Mouse (Mus musculus) midbrain, postnatal 0 days (tissue): ENCODE data around the gene Ndufs8. TPM values are rescaled to one million over a fixed set of nuclear protein-coding genes. Genes with fewer than 3 reads are reported as not detected.

Experiments used
- ATAC-seq: fragments of 200-750 bp; cut with Nextera tagmentation; 2 replicates; pipeline ENCODE4 v1.8.0; 2017; ENCODE audit warnings: moderate number of reproducible peaks, mild to moderate bottlenecking, moderate TSS enrichment, moderate library complexity; ENCODE audit not compliant: low FRiP score
- DNase-seq: peaks from one replicate; pipeline ENCODE4 v3.0.0-alpha.2; 2015; ENCODE audit warnings: low spot score
- H3K27ac ChIP-seq: fragments of 300-500 bp; sonication (generic); 2 replicates; pipeline ENCODE4 v1.5.1; 2014; ENCODE audit warnings: low read depth, mild to moderate bottlenecking, low read length, mixed read lengths
- H3K27me3 ChIP-seq: fragments of 300-500 bp; sonication (generic); 2 replicates; pipeline ENCODE4 v1.6.1; 2014; ENCODE audit warnings: low read length, control low read depth, mixed read lengths; ENCODE audit not compliant: insufficient read depth
- H3K36me3 ChIP-seq: fragments of 300-500 bp; sonication (generic); 2 replicates; pipeline ENCODE4 v1.6.1; 2014; ENCODE audit warnings: low read length, control low read depth, mixed read lengths; ENCODE audit not compliant: insufficient read depth
- H3K4me1 ChIP-seq: fragments of 300-500 bp; sonication (generic); 2 replicates; pipeline ENCODE4 v1.6.1; 2014; ENCODE audit warnings: mild to moderate bottlenecking, control low read depth, antibody characterized with exemption, low read length, mixed read lengths; ENCODE audit not compliant: insufficient read depth
- H3K4me2 ChIP-seq: fragments of 300-500 bp; sonication (generic); 2 replicates; pipeline ENCODE4 v1.6.1; 2014; ENCODE audit warnings: low read depth, mild to moderate bottlenecking, low read length, mixed read lengths; ENCODE audit not compliant: poor library complexity, severe bottlenecking
- H3K4me3 ChIP-seq: fragments of 300-500 bp; sonication (generic); 2 replicates; pipeline ENCODE4 v1.5.1; 2014; ENCODE audit warnings: low read depth, mild to moderate bottlenecking, low read length, moderate library complexity
- H3K9ac ChIP-seq: fragments of 300-500 bp; sonication (generic); replicated peaks from 2 replicates; pipeline ENCODE4 v1.6.1; 2014; ENCODE audit warnings: mild to moderate bottlenecking, low read length, moderate library complexity, mixed read lengths; ENCODE audit not compliant: poor library complexity, severe bottlenecking
- H3K9me3 ChIP-seq: fragments of 300-500 bp; sonication (generic); 2 replicates; pipeline ENCODE4 v1.6.1; 2016; ENCODE audit warnings: low read length, control low read depth
- CTCF ChIP-seq: IDR thresholded peaks from 2 replicates; pipeline ENCODE4 v1.5.1; 2016; ENCODE audit warnings: antibody characterized with exemption, mild to moderate bottlenecking
- WGBS: fragments of 180-500 bp; shearing (Covaris S2); extraction: QIAGEN DNeasy Blood & Tissue Kit; methylation state at CpG from one replicate; pipeline ENCODE4 v1.1.7; 2014; 5-methylcytosine and 5-hydroxymethylcytosine counted together
- polyA plus RNA-seq: library from polyadenylated mRNA; unstranded; fragments of >200 nt; fragmentation: Nextera tagmentation; extraction: Ambion mirVana; gene quantifications from 2 replicates; pipeline ENCODE4 v1.2.1, GENCODE M21; 2015
- total RNA-seq: library from RNA; depleted of rRNA; stranded (reverse); fragments of >200 nt; gene quantifications from 2 replicates; pipeline ENCODE4 v1.2.3, GENCODE M21; 2014; rRNA removed

Gene Ndufs8
- total and polyA plus RNA-seq, 2 experiments from 2014 or later: 197 to 292 TPM

DNA sequence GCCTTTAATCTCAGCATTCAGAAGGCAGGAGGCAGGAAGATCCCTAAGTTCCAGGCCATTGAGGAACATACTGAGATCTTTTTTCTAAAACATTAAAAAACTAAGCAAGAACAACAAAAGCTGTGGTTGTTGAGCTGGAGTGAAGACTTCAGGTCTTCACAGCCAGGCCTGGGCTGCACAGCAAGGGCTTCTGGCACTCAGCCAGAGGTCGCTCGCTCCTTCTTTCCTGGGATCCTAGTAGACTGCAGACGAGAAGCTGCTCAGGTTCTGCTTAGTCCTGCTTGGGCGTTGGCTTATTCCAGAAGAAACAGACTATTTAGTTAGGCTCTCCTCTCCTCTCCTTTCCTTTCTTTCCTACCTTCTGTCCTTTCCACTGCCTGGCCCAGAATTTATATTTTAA lies 40.2 kb downstream of the Ndufs8 start:
- peak; percentile 29 for DNase-seq
- ATAC-seq: no peak
- no peak overlapping the region for H3K27ac ChIP-seq
- H3K27me3 ChIP-seq: no peaks in the 10 kb centered on the region
- peaks cover 4% of the 10 kb centered on the region; the same call in 1 of the 2 replicates for H3K36me3 ChIP-seq
- H3K4me2 ChIP-seq: no peak overlapping the region
- H3K4me3 ChIP-seq: no peak overlapping the region
- 60% methylated on average over 4 of the region's 4 CpGs for WGBS
- H3K9me3 ChIP-seq: no peaks in the 10 kb centered on the region
- no peak overlapping the region for H3K9ac ChIP-seq
- TF ChIP-seq CTCF: no peak
- H3K4me1 ChIP-seq: no peaks in the 10 kb centered on the region

DNA sequence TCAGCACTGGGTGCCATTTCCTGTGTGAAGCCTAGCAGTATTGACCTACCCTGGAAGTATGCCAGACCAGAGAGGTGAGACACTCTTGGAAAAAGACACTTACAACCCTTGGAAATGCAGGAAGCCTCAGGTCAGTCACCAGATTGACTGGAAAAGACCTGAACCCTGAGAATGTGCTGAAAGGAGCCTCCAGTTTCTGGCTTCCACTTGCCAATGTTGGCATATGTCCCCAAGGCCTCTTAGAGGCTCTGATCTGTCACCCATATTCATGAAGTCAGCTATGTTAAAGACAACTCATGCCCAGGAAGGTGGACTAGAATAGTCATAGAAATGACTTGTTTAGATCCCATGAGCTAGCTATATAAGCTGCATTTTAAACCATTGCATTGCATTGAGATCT lies 41.1 kb downstream of the Ndufs8 start:
- H3K4me3 ChIP-seq: no peak overlapping the region
- no peak for TF ChIP-seq CTCF
- ATAC-seq: no peak

DNA sequence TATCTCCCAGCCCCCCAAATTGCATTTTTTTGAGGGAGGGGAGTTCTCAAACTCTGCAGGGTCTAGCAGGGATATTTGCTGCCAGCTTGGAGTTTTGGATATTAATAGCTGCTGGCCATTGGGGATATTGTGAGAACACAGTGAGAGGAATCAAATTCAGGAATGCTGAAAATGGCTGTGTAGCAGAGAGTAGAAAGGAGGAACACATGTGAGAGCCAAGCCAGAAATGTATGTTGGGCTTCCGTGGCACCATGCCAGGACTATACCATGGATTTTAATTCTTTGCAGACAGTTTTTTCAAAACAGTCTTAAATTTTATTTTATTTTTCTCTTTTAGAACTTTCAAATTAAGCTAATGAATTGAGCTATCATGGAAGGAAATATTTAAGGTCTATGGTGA lies 44.3 kb downstream of the Ndufs8 start:
- H3K4me2 ChIP-seq: no peak overlapping the region
- 93% methylated on average over 1 of the region's 1 CpGs for WGBS
- H3K4me1 ChIP-seq: no peaks in the 10 kb centered on the region
- H3K9ac ChIP-seq: no peak overlapping the region
- DNase-seq: no peak
- no peak for ATAC-seq
- H3K4me3 ChIP-seq: no peak overlapping the region
- no peak for TF ChIP-seq CTCF
- no peaks in the 10 kb centered on the region for H3K36me3 ChIP-seq
- H3K9me3 ChIP-seq: no peaks in the 10 kb centered on the region
- H3K27ac ChIP-seq: no peak overlapping the region
- H3K27me3 ChIP-seq: no peaks in the 10 kb centered on the region

More for the DNA sequence above, 41.1 kb downstream of the Ndufs8 start:
- no peak for DNase-seq
- Histone ChIP-seq H3K27me3 (no peaks in the 10 kb centered on the region), H3K36me3 (peaks cover 4% of the 10 kb centered on the region; the same call in 1 of the 2 replicates), H3K9me3 (no peaks in the 10 kb centered on the region), H3K9ac (no peak overlapping the region), H3K27ac (no peak overlapping the region), H3K4me2 (no peak overlapping the region), H3K4me1 (no peaks in the 10 kb centered on the region)

DNA sequence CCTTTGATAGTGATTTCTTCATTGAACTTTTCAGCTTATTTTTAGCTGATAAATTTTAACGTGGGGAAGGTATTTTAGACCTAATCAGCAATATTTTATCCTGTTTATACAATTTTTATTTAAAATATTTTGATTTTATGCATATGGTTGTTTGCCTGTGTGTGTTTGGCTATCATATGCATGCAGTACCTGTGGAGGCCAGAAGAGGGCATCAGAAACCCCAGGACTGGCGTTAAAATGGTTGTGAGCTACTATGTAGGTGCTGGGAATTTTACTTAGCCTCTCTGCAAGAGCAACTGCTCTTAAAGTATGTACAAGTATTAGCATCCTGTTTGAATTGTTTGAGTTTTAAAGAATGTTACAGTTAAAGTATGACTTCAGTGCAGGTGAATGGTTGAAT lies 47.6 kb downstream of the Ndufs8 start:
- TF ChIP-seq CTCF: peak; percentile 51
- no peaks in the 10 kb centered on the region for H3K9me3 ChIP-seq
- no peak overlapping the region for H3K9ac ChIP-seq
- DNase-seq (no peak), ATAC-seq (no peak)
- 88% methylated on average over 2 of the region's 2 CpGs for WGBS
- H3K27me3 ChIP-seq: no peaks in the 10 kb centered on the region
- H3K27ac ChIP-seq: no peak overlapping the region
- H3K4me2 ChIP-seq: no peak overlapping the region
- no peaks in the 10 kb centered on the region for H3K36me3 ChIP-seq
- no peak overlapping the region for H3K4me3 ChIP-seq
- peaks cover 3% of the 10 kb centered on the region; the same call in 1 of the 2 replicates for H3K4me1 ChIP-seq

DNA sequence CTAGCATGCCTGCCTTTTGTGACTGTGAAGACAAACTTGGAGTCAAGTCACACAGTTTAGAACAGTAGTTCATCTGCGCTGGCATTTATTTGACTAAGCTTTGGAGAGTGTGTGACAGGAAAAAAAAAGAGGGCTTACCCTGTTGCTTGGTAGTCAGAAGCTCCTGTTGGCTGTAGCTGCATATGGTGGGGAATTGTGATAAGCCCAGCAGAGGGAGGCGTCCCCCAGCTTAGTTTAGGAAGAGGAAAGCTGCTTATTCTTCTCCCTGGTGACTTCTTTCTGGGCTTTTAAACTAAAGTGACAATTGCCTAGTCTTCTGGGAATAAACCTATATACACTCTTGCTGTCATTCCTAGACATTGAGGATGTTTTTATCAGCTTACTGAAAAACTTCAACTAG lies 49.9 kb downstream of the Ndufs8 start:
- no peak overlapping the region for H3K9ac ChIP-seq
- peak; percentile 6 for DNase-seq
- no peak overlapping the region for H3K27ac ChIP-seq
- no peak for ATAC-seq
- no peak overlapping the region for H3K4me3 ChIP-seq
- no peaks in the 10 kb centered on the region for H3K36me3 ChIP-seq
- H3K27me3 ChIP-seq: no peaks in the 10 kb centered on the region
- H3K4me2 ChIP-seq: no peak overlapping the region
- 57% methylated on average over 2 of the region's 2 CpGs for WGBS
- peaks cover 3% of the 10 kb centered on the region; the same call in 1 of the 2 replicates for H3K4me1 ChIP-seq
- no peaks in the 10 kb centered on the region for H3K9me3 ChIP-seq
- TF ChIP-seq CTCF: no peak

Other genes starting within 250 kb of the Ndufs8 start
- 9.9 and 15.0 TPM in 2 replicates for gene Lrp5, start 226.2 kb downstream of the Ndufs8 start, total RNA-seq
- gene Lrp5, start 226.2 kb downstream of the Ndufs8 start, polyA plus RNA-seq: 0.58 and 0.74 TPM in 2 replicates
- gene 1810055G02Rik, start 204.5 kb downstream of the Ndufs8 start, total RNA-seq: 31.8 and 33.3 TPM in 2 replicates
- 29.4 and 36.1 TPM in 2 replicates for gene 1810055G02Rik, start 204.5 kb downstream of the Ndufs8 start, polyA plus RNA-seq
- gene Kmt5b, start 145.4 kb downstream of the Ndufs8 start, total RNA-seq: 64.0 and 98.6 TPM in 2 replicates
- 35.6 and 41.4 TPM in 2 replicates for gene Kmt5b, start 145.4 kb downstream of the Ndufs8 start, polyA plus RNA-seq
- gene Chka, start 61.0 kb downstream of the Ndufs8 start, total RNA-seq: 62.7 and 69.1 TPM in 2 replicates
- gene Chka, start 61.0 kb downstream of the Ndufs8 start, polyA plus RNA-seq: 49.6 and 56.3 TPM in 2 replicates
- gene Tcirg1, start 5.6 kb downstream of the Ndufs8 start, total RNA-seq: 26.0 and 37.5 TPM in 2 replicates
- gene Tcirg1, start 5.6 kb downstream of the Ndufs8 start, polyA plus RNA-seq: 13.2 and 14.1 TPM in 2 replicates
- gene Aldh3b1, start 17.0 kb upstream of the Ndufs8 start, total RNA-seq: 1.3 and 3.7 TPM in 2 replicates
- 2.1 and 2.8 TPM in 2 replicates for gene Aldh3b1, start 17.0 kb upstream of the Ndufs8 start, polyA plus RNA-seq
- gene Unc93b1, start 22.4 kb upstream of the Ndufs8 start, total RNA-seq: 13.0 and 23.2 TPM in 2 replicates
- gene Unc93b1, start 22.4 kb upstream of the Ndufs8 start, polyA plus RNA-seq: 11.2 and 12.4 TPM in 2 replicates
- not detected in 2 replicates for gene Aldh3b3, start 45.9 kb upstream of the Ndufs8 start, total RNA-seq
- not detected in 2 replicates for gene Aldh3b3, start 45.9 kb upstream of the Ndufs8 start, polyA plus RNA-seq
- 2.4 and 2.8 TPM in 2 replicates for gene Aldh3b2, start 59.6 kb upstream of the Ndufs8 start, total RNA-seq
- gene Aldh3b2, start 59.6 kb upstream of the Ndufs8 start, polyA plus RNA-seq: 2.6 TPM in 2 replicates
- gene Acy3, start 73.8 kb upstream of the Ndufs8 start, total RNA-seq: 2.5 and 3.0 TPM in 2 replicates
- gene Acy3, start 73.8 kb upstream of the Ndufs8 start, polyA plus RNA-seq: 2.6 and 3.5 TPM in 2 replicates
- not detected in 2 replicates for gene Tbx10, start 80.0 kb upstream of the Ndufs8 start, total RNA-seq
- gene Tbx10, start 80.0 kb upstream of the Ndufs8 start, polyA plus RNA-seq: not detected in 2 replicates
- gene Nudt8, start 87.8 kb upstream of the Ndufs8 start, total RNA-seq: 18.5 and 22.1 TPM in 2 replicates
- gene Nudt8, start 87.8 kb upstream of the Ndufs8 start, polyA plus RNA-seq: 26.2 and 33.2 TPM in 2 replicates
- 3.5 and 4.0 TPM in 2 replicates for gene Gm49405, start 87.9 kb upstream of the Ndufs8 start, total RNA-seq
- 2.7 and 3.0 TPM in 2 replicates for gene Gm49405, start 87.9 kb upstream of the Ndufs8 start, polyA plus RNA-seq
- 8.8 and 13.4 TPM in 2 replicates for gene Doc2g, start 90.5 kb upstream of the Ndufs8 start, total RNA-seq
- gene Doc2g, start 90.5 kb upstream of the Ndufs8 start, polyA plus RNA-seq: 5.4 and 5.5 TPM in 2 replicates
- 137 and 237 TPM in 2 replicates for gene Ndufv1, start 100.0 kb upstream of the Ndufs8 start, total RNA-seq
- gene Ndufv1, start 100.0 kb upstream of the Ndufs8 start, polyA plus RNA-seq: 271 and 281 TPM in 2 replicates
- gene Gstp1, start 125.2 kb upstream of the Ndufs8 start, total RNA-seq: 268 and 350 TPM in 2 replicates
- gene Gstp1, start 125.2 kb upstream of the Ndufs8 start, polyA plus RNA-seq: 665 and 685 TPM in 2 replicates
- 3.6 TPM in 1 of 2 replicates, not detected in the other for gene Gstp2, start 133.2 kb upstream of the Ndufs8 start, total RNA-seq
- 2.4 and 4.1 TPM in 2 replicates for gene Gstp2, start 133.2 kb upstream of the Ndufs8 start, polyA plus RNA-seq
- gene Gstp3, start 146.8 kb upstream of the Ndufs8 start, total RNA-seq: not detected in 2 replicates
- gene Gstp3, start 146.8 kb upstream of the Ndufs8 start, polyA plus RNA-seq: not detected in 2 replicates
- gene Cabp2, start 168.8 kb upstream of the Ndufs8 start, total RNA-seq: not detected in 2 replicates
- not detected in 2 replicates for gene Cabp2, start 168.8 kb upstream of the Ndufs8 start, polyA plus RNA-seq
- gene Cdk2ap2, start 184.4 kb upstream of the Ndufs8 start, total RNA-seq: 37.4 and 45.6 TPM in 2 replicates
- 60.5 and 64.2 TPM in 2 replicates for gene Cdk2ap2, start 184.4 kb upstream of the Ndufs8 start, polyA plus RNA-seq
- gene Pitpnm1, start 187.2 kb upstream of the Ndufs8 start, total RNA-seq: 162 and 187 TPM in 2 replicates
- 127 and 134 TPM in 2 replicates for gene Pitpnm1, start 187.2 kb upstream of the Ndufs8 start, polyA plus RNA-seq
- 29.8 and 49.9 TPM in 2 replicates for gene Aip, start 213.1 kb upstream of the Ndufs8 start, total RNA-seq
- 87.7 and 97.6 TPM in 2 replicates for gene Aip, start 213.1 kb upstream of the Ndufs8 start, polyA plus RNA-seq
- 0.16 TPM in 1 of 2 replicates, not detected in the other for gene Gpr152, start 227.0 kb upstream of the Ndufs8 start, total RNA-seq
- not detected in 2 replicates for gene Gpr152, start 227.0 kb upstream of the Ndufs8 start, polyA plus RNA-seq
- not detected in 2 replicates for gene Cabp4, start 231.3 kb upstream of the Ndufs8 start, total RNA-seq
- gene Cabp4, start 231.3 kb upstream of the Ndufs8 start, polyA plus RNA-seq: 0.20 and 0.36 TPM in 2 replicates
- 96.1 and 116 TPM in 2 replicates for gene Coro1b, start 235.8 kb upstream of the Ndufs8 start, total RNA-seq
- gene Coro1b, start 235.8 kb upstream of the Ndufs8 start, polyA plus RNA-seq: 95.2 and 104 TPM in 2 replicates
- gene Ptprcap, start 240.8 kb upstream of the Ndufs8 start, total RNA-seq: 0.38 TPM in 1 of 2 replicates, not detected in the other
- 0.28 TPM in 1 of 2 replicates, not detected in the other for gene Ptprcap, start 240.8 kb upstream of the Ndufs8 start, polyA plus RNA-seq